Mouse (Mus musculus) embryo, embryonic 11 days (tissue): ENCODE data around the gene Mrpl40.
"Not testable (repeated sequence)": the region's sequence is repeated elsewhere in the genome, so short reads cannot be mapped to it uniquely, and the experiment has no call there.

Source experiments
- DNase-seq: peaks from one replicate; pipeline ENCODE4 v3.0.0-alpha.2; 2015

The Mrpl40 gene

DNA sequence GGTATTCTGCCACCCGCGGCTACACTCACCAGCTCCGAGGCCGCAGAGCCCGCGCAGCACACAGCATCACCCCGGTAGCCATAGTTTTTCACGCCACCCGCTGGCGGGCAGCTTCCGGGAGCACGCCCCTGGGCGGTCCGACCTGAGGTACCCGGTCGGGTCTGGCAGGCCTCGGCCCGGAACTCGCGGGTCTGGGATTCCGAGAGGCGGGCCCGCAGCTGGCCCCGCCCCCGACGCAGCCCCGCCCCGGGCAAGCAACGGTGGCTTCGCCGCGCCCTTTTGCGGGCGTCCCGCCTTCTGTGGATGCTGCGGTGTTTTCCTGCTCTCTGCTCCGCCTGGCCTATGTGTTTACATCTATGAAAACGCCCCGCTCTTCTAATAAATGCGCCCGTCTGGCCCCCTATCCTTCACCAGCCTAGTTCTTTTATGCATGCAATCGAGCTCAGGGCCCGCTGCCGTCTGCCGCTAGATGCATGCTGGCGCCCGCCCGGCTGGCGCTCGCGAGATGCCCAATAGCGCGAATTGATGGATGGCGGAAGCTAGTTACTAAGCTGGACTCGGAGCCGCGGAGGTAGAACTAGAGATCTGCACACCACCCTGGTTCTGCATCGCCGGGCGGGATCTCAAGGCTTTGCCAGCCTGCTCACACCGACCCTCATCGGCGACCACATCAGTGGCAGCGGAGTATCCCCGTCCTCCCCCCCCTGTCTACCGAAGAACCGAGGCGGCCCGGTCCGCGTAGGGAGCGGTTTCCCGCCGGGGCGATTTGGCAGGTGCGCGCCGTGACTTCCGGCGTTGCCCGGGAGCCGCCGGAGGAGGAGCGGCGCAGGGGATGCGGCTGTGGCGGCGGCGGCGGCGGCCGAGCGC lies at the start of gene Mrpl40, which contains the start of gene Hira:
TSS of gene Mrpl40 (minus strand) at position 421 of the 867 bp plus-strand sequence.
TSS of gene Hira (plus strand) at position 596 of the 867 bp plus-strand sequence.
- peak; percentile 95 for DNase-seq

DNA sequence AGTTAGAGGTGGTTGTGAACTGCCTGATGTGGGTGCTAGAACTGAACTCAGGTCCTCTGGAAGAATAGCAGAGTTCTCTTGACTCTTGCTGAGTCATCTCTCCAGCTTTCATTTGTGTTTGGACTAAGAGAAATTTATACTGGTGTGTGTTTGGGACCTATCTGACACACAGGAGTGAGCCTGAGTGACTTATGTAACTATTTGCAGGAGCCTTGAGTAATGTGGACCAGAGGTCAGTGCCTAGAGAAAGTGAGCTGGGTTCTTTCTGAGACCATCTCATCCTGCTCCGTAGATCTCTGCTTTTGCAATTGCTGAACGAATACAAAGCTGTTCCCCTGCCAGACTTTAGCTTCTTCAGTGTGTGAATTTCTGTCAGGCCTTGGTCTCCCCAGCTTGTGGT lies 45.1 kb upstream of the Mrpl40 start:
- no peak for DNase-seq

DNA sequence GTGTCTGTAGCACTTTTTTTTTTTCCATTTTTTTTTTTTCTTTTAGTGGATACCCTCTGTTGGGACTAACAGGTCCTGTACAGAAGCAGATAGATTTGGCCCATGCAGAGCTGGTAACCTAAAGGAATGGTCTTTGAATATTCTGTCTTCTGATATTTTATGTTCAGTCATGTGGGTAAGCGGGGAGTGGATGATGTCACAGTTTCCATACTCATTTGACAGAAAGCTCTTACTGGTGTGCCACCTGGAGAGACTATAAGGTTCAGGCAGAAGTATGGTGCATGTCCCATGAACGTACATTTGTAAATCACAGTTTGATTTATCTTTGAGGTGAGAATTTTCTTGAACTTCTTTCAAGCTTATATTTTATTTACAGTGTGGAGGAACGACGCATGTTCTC lies 39.4 kb upstream of the Mrpl40 start:
- no peak for DNase-seq

DNA sequence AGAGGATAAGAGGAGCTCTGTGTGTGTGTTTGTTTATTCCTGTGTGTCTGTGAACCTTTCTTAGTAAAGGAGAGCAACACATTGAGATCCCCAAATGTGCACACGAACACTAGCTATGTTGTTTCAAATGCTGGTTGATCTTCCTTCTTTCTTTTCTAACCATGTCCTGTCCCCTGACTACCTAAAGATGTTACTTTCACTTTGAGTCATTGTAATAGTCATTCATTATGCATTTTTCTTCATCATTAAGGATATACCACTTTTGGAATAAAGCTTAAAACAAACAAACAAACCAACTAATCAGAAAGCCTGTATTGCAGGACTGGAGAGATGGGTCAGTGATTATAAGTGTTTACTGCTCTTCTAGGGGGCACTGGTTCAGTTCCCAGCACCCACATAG lies 29.0 kb upstream of the Mrpl40 start:
- DNase-seq = no peak

DNA sequence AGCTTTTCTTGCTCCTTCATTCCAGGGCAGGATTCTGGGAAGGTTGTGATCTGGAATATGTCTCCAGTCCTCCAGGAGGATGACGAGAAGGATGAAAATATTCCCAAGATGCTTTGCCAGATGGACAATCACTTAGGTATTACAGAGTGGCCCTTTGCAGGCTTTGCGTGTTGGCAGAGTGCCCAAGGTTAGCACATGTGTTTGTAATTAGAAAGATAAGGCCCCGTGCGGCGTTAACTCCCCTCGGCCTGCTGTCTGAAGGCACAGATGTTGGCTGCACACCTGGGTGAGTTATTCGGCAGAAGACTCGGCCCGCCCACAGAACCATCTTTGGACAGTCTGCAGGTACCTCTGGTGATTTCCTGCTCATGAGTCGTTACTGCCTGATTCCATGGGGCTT lies 19.8 kb upstream of the Mrpl40 start:
- DNase-seq = peak; percentile 16

DNA sequence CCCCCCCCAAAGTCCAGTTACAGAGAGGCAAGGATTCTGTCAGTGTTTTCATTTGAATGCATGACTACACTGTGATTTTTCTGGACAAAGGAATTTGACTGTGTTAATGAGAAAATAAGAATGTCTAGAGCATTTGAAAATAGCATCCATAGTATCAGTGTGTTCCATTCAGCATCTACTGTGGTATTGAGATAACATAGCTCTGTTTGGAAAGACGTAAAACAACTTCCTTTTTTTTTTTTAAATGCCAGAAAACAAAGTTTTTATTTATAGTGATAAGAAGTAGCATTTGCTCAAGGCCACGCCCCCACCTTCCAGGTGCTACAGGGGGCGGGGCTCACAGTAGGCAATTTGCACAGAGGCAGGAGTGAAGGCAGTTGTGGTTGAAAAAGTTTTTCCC lies 18.6 kb upstream of the Mrpl40 start:
- no peak for DNase-seq

DNA sequence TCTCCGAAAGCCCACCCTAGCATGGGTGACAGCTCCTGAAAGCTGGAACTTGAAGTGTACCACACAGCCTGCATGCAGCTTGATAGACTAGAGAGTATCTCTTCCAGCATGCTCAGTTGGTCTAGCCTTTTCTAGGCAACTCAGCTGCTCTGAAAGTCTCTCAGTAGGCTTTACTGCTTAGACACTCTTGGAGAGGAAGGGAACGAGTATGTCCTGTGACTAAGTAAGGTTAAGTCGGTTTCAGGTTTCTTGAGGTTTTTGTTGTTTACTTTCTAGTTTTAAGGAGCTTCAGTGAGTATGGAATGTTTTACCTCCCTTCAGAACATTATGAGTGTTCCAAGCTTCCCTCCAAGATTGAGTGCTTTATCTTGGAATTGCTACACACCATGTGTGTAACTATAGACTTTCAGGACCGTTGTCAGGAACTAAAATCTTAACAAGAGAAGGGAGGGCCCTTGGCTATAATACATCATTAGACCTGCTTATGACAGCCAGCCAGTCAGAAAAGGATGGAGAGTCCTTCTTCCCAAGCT lies 17.2 kb upstream of the Mrpl40 start:
- DNase-seq = no peak

DNA sequence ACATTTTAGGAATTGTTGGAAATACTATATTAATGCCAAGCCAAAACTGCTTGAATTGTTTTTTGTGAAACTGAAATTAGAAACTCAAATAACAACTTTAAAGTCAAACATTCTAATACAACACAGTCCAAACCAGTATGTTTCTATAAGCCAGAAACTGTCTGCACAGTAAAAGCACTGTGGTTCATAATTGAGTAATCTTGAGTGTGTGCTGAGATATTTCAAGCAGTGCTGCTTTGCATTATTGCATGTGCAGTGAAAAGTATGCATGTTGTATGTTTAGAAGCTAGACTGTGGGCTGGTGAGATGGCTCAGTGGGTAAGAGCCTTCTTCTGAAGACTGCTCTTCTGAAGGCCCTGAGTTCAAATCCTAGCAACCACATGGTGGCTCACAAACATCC lies 7.4 kb upstream of the Mrpl40 start:
- DNase-seq = no peak

DNA sequence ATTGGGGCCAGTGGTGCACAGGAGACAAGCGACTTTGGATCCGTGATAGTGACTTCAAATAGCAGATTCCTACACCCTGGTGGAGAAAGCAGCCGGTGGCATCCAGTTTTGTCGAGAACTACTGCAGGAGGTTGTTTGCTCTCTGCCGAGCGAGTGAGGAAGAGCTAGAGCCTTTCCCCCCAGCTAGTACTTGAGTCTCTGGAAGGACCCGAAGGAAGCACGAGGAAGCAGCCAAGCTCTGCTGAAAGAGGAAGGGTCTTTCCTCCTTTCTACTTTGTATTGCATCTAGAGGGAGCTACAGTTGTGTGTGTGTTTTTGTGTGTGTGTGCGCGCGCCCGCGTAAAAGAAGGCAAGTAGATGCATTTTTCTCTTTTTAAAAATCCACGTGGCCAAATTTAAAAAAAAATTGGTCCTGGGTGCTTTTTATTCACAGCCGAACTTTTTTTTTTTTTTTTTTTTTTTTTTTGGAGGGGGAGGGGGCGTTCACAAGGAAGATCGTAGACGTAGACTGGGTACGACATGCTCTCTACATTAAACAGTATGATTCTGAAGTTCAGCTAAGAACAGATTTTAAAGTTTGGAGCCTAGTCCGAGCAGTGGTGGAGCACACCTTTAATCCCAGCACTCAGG lies 1.5 kb upstream of the Mrpl40 start:
- no peak for DNase-seq

DNA sequence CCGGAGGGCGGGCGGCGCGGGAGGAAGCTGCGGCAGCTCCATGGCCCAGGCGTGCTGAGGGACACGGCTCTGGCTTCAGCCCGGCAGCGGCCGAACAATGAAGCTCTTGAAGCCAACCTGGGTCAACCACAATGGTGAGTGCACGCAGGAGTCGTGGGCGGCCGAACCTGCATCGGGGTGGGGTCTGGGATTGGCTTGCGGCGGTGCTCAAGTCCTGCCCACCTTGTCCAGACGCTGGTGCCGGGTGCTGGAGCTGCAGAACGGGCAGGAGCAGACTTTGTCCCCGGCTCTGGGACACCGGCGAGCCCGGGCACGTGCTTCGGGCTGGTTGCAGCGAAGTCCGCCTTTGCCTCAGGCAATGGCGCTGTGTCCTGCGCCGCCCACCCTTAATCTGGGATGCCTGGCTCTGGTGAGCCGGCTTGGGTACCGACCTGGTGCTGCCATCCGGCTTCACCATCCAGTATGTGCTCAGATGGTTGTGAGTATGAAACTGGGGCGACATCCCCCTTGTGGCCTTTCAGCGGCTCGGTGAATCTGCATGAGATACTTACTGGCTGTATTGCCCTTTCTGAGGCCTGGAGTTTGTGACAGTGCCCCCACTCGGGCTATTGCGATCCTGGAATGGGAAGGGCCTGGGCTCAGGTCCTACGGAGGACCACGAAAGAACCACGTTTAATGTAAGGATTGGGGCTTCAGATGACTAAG lies 876 bp upstream of the Mrpl40 start:
- DNase-seq = peak; percentile 79

DNA sequence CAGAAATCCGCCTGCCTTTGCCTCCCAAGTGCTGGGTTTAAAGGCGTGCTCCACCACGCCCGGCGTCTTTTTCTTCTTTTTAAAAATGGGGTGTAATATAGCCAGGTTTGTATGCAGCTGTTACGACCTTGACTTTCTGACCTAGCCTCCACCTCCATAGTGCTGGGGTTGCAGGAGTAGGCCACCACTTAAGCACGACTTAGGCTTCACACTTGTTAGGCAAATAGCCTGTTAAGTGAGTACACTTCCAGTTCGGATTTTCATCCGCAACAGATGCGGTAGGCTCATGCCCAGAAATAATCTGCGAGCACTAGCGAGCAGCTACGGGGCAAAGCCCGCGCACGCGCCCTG lies 596 bp downstream of the Mrpl40 start:
- no peak for DNase-seq

DNA sequence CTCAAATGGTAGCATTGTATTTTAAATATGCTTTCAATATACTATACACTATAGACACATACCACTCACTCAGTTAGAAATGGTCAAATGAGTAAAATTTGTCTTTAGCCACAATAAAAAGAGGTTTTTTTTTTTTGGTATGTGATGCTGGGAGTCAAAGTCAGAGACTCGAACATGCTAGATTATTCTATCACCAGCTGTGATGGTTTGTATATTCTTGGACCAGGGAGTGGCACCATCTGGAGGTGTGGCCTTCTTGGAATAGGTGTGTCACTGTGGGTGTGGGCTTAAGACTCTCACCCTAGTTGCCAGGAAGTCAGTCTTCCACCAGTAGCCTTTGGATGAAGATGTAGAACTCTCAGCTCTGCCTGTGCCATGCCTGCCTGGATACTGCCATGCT lies 6.2 kb downstream of the Mrpl40 start:
- not testable (repeated sequence) for DNase-seq

DNA sequence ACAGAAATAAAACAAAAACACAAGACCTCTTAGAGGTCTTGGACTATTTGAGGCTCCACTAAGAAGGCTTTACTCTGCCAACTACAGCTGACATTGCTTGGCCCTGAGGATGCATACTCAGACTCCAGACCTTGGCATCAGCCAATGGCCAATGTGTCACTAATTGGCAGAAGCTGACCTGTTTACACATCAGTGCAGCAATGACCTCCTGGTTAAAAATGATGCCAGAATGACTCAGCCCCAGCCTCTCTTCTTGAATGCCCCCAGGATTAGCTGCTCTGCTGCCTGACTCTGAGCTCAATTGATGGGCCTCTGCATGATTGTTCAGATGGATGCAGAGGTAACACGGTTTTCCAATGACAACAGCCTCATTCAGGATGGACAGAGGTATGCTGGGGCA lies 16.5 kb downstream of the Mrpl40 start:
- no peak for DNase-seq

DNA sequence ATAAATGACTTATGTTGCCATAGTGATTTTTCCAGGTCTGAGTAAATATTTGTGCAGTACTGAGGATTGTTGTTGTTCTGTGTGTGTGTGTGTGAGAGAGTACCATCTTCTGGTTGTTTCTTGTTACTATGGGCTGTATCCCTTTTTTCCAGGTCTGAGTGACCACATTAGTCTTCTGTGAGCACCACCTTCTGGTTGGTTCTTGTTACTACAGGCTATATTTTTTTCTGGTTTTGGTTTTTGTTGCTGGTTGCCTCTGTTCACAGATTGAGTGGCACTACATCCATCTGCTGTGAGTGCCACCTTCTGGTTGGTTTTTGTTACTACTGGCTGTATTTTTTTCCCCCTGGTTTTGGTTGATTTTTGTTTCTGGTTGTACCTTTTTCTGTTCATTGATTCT lies 18.1 kb downstream of the Mrpl40 start:
- DNase-seq = peak; percentile 44

DNA sequence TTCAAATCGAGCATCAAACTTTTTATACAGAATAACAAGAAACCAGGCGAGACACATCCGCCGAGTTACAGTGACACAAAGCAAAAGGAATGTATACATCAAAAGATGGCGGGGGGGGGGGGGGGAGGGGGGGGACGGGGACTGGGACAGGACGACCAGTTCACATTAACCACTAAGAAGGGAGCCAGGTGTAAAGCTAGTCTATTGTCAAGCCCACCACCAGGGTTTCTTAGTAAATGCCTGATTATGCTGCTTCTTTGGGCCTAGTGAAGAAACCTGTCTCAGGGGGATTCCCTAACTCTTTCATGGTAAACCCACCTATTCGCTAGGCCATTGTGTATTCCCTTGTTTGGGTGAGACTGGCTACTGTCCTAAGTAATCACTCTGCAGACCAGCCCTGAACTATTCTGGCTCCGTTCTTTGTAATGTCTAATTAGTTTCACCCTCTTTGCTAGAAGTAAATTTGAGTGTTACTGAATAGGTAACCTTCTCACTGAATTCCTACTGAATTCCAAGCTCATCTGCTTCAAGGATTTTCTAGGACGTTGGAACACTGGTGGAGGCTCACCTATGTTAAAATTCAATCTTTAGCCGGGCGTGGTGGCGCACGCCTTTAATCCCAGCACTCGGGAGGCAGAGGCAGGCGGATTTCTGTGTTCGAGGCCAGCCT lies 27.0 kb downstream of the Mrpl40 start:
- DNase-seq = not testable (repeated sequence)

DNA sequence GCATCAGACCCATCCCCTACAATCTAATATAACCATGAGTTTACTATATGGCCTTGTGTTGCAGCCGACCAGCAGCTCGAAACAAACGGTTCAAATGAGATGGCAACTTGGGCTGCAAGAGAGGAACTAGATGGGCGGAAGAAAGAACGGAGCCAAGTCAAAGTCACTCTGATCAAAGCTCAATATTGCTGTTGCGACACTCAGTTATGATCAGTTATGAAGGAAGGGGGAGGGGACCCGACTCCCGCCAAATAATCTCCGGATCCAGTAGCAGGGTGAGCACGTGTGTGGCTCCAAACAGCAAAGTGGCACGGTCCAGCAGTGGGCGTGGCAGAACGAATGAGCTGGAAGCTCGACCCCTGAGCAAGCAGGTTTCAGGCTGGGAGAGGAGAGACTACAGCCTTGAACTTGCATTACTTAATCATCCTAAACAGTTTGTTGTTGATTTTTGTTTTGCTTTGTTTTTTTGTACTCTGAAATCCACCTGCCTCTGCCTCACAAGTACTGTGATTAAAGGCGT lies 30.3 kb downstream of the Mrpl40 start:
- DNase-seq = no peak

DNA sequence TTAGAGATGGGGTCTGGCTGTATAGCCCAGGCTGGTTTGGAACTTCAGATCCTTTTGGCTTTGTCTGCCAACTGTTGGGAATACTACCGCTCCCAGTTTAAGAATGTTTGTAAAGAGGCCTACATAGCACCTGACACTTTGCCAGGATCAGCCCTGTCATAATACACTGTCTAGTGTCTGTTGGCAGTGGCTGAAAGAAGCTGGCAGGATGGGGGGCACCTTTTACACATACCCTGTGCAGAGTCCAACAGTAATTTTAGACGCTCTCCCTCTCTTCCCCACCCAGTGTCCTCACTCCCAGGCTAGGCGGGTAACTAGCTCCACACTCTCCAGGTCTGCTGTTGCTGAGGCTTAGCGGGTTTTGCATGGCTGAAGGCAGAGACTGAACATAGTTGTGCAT lies 38.3 kb downstream of the Mrpl40 start:
- DNase-seq = no peak

DNA sequence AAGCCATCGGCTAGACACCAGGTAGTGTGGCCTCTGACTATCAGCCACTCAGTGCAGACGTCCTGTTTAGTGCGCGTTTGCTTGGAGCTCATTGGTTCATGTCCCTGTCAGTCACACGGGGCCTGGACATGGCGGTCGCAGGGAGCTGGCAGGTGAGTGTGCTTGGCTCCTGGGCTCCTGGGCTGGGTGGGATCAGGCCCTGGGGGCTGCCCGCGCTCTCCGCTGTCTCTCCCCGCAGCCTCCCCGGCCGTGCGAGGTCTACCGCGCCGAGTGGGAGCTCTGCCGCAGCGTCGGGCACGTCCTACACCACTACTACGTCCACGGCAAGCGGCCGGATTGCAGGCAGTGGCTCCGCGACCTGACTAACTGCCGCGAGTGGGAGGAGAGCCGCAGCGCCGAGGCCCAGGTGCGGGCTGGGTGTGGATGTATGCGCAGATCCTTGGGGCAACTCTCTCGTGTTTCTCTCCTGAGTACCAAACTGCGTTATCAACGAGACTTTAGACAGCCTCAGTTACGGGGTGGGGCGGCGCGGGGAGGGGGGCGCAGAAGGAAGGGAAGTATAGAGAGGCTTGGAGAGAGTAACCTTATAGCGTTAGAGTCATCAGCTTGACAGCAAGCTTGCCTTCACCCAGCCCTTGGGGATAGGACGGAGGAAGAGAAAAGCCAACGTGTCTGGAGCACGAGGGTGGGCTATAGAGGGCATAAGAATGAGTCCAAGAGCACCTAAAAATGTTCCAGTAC lies 40.0 kb downstream of the Mrpl40 start, which contains the start of the genes 2510002D24Rik and Gm28539:
TSS of gene 2510002D24Rik (plus strand) at position 111 of the 741 bp plus-strand sequence.
TSS of gene Gm28539 (plus strand) at position 117 of the 741 bp plus-strand sequence.
- DNase-seq = peak; percentile 90

DNA sequence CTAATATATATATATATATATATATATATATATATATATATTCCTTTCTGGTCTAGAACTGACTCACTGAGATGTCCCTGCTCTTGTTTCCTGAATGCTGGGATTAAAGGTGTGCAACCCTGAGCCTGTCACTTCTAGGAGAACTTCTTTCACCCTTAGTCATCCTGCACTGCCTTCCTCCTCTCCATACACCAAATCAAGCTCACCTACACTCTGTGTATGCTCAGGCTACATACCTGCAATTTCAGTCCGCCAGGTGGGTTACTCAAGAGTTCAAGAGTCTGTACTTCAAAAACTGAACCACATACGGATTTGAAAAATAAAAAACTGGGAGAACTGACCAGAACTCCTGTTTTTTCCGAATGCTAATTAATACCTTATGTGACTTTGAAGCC lies 40.6 kb downstream of the Mrpl40 start:
- no peak for DNase-seq

DNA sequence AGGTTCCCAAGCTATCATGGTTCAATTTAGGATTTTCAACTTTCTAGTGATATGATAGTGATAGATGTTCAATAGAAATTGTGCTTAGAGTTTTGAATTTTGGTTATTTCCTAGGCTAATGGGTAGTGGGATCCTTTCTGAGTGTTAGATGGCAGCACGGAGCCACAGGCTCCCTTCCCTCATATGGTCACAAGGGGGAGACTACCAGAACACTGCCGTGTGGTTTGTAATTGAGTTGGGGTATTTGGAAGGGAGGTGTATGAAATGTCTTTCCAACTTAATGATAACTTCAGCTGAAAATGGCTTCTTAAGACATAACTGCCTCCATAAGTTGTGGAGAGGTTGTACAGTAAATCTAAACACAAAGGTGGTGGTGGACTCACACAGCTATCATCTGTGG lies 43.2 kb downstream of the Mrpl40 start:
- DNase-seq = no peak

DNA sequence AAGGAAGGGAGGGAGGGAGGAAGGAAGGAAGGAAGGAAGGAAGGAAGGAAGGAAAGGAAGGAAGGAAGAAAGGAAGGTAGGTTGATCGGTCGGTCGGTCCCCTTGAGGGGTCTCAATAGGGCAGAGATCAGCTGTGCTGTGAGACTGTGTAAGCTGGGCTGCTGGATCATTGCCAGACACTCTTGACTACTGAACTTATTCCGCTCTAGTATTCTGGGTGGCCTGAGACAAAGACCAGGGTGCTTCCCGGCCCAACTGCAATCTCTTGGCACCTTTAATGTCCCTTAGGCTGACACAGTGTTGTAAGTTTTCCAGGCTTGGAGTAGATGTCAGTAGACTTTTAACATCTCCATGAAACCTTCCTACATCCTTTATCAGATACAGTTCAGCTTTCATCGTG lies 47.6 kb downstream of the Mrpl40 start:
- DNase-seq = no peak

DNA sequence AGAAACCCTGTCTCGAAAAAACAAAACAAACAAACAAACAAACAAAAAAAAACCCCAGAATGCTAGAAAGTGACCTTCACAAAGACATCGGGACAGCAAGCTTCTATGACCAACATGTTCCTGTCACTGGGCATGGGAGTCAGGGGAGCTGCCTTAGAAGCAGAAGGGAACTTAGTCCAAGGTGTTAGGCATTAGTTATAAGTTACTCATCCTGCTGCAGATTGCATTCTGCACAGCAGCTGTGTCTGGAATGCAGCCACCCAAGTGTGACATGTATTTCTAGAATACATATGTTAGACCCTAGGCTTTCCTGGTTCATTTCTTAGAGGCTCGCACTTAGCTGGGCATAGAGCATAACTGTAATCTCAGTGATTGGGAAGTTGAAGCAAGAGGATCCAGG lies 48.0 kb downstream of the Mrpl40 start:
- no peak for DNase-seq
